Mouse (Mus musculus) hindbrain, embryonic 15.5 days (tissue): ENCODE results near the gene Gp9. TPM values are rescaled to one million over a fixed set of nuclear protein-coding genes. Genes with fewer than 3 reads are reported as not detected.

Source experiments
- ATAC-seq: fragments of 200-750 bp; cut with Nextera tagmentation; 2 replicates; pipeline ENCODE4 v1.8.0; 2017; ENCODE audit warnings: low read depth, moderate number of reproducible peaks, moderate TSS enrichment; ENCODE audit not compliant: low FRiP score
- H3K27ac ChIP-seq: fragments of 300-500 bp; sonication (generic); replicated peaks from 2 replicates; pipeline ENCODE4 v1.5.1; 2015; ENCODE audit warnings: mild to moderate bottlenecking, inconsistent platforms
- H3K27me3 ChIP-seq: fragments of 300-500 bp; sonication (generic); 2 replicates; pipeline ENCODE4 v1.6.1; 2015; ENCODE audit warnings: control low read depth, inconsistent platforms
- H3K36me3 ChIP-seq: fragments of 300-500 bp; sonication (generic); 2 replicates; pipeline ENCODE4 v1.6.1; 2015; ENCODE audit warnings: control low read depth, inconsistent platforms
- H3K4me1 ChIP-seq: fragments of 300-500 bp; sonication (generic); replicated peaks from 2 replicates; pipeline ENCODE4 v1.6.1; 2015; ENCODE audit warnings: control low read depth, inconsistent platforms
- H3K4me2 ChIP-seq: fragments of 300-500 bp; sonication (generic); 2 replicates; pipeline ENCODE4 v1.6.1; 2015; ENCODE audit warnings: moderate library complexity, mild to moderate bottlenecking, inconsistent platforms
- H3K4me3 ChIP-seq: fragments of 300-500 bp; sonication (generic); 2 replicates; pipeline ENCODE4 v1.5.1; 2015; ENCODE audit warnings: mild to moderate bottlenecking, inconsistent platforms
- H3K9ac ChIP-seq: fragments of 300-500 bp; sonication (generic); 2 replicates; pipeline ENCODE4 v1.6.1; 2015; ENCODE audit warnings: inconsistent platforms
- H3K9me3 ChIP-seq: fragments of 300-500 bp; sonication (generic); 2 replicates; pipeline ENCODE4 v1.6.1; 2016; ENCODE audit warnings: control low read depth, inconsistent platforms
- WGBS: fragments of 180-500 bp; shearing (Covaris S2); methylation state at CpG from one replicate; pipeline ENCODE4 v1.1.7; 2015; 5-methylcytosine and 5-hydroxymethylcytosine counted together
- polyA plus RNA-seq: library from polyadenylated mRNA; unstranded; fragments of >200 nt; fragmentation: Nextera tagmentation; extraction: Ambion mirVana; gene quantifications from 2 replicates; pipeline ENCODE4 v1.2.1, GENCODE M21; 2015

The Gp9 gene
- polyA plus RNA-seq, 1 experiment from 2014 or later, result 0.99 TPM

DNA sequence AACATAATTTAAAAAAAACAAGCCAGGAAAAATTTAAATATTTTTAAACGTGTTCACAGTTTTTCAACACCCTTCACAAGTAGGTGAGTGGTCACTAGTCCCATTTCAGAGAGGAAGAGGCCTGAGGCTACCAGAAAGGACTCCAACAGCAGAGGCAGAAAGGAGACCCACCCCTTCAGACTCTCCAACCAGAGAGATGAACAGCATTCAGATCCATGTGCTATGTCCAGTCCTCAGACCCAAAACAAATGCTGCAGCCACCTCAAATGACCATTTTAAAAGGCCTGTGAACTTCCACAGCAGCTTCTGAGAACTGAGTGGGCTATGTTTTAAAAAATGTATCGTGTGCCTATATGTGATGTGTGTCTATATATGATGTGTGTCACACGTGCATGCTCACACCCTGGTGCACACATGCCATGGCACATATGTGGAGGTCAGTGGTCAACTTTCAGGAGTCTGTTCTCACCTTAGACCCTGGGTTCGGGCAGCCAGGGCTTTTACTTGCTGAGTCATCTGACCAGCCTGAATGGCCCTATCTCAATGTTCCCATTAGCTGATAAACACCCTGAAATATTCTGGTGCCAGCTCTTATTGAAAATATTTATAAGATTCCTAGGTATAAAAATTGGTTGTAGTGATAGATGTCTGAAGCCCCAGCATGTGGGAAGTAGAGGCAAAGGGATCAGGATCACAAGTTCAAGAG, 30.0 kb downstream of the Gp9 start:
- H3K36me3 ChIP-seq, result no peaks in the 10 kb centered on the region; the same call in 1 of the 2 replicates
- 85% methylated on average over 4 of the region's 4 CpGs for WGBS
- no peak overlapping the region for H3K4me2 ChIP-seq
- no peak overlapping the region for H3K9ac ChIP-seq
- H3K27me3 ChIP-seq, result no peaks in the 10 kb centered on the region
- ATAC-seq, result no peak
- H3K4me1 ChIP-seq, result peaks cover 25% of the 10 kb centered on the region
- no peak overlapping the region for H3K27ac ChIP-seq
- no peaks in the 10 kb centered on the region for H3K9me3 ChIP-seq
- H3K4me3 ChIP-seq, result no peak overlapping the region

DNA sequence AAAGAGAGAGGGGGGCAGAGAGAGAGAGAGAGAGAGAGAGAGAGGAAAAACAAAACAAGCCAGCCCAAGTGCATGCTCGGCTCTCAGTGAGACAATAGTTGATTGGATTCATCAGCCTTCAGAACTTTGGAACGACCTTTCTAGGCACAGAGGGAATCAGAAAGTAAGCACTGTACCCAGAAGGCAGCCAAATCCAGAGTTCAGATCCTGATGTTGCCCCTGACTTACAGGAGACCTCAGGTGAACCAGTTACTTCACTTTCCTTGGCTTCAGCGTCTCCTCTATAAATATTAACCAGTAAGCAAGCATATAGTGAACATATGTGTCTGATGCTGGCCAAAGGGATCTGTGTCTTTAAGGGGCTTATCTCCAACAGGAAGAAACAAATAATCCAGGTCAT, 30.6 kb downstream of the Gp9 start:
- no peak overlapping the region for H3K4me3 ChIP-seq
- peaks cover 3% of the 10 kb centered on the region; the same call in 1 of the 2 replicates for H3K36me3 ChIP-seq
- H3K9me3 ChIP-seq, result no peaks in the 10 kb centered on the region
- H3K27me3 ChIP-seq, result no peaks in the 10 kb centered on the region
- peaks cover 25% of the 10 kb centered on the region for H3K4me1 ChIP-seq
- ATAC-seq, result no peak
- no peak overlapping the region for H3K9ac ChIP-seq
- WGBS, result 80% methylated on average over 3 of the region's 3 CpGs
- no peak overlapping the region for H3K27ac ChIP-seq
- H3K4me2 ChIP-seq, result no peak overlapping the region

DNA sequence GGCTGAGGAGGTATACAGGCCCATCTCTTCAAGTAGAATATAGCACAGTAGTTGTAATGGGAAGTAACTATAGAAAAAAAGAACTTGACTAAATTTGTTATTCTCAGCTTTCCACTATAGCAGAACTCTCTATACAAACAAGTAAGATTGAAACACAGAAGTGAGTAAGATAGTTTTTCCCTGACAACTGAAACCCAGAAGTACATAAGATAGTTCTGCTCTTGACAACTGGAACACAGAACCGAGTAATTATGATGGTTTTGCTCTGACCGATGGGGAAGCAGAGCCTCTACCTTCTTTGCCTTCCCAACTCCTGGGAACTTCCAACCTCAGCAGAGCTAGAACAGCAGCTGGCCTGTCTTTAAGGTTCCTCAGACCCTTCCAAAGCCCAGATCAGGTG, 31.3 kb downstream of the Gp9 start:
- 89% methylated on average over 2 of the region's 2 CpGs for WGBS
- Histone ChIP-seq H3K9ac (no peak overlapping the region), H3K4me3 (no peak overlapping the region), H3K4me1 (peaks cover 25% of the 10 kb centered on the region), H3K36me3 (peaks cover 3% of the 10 kb centered on the region; the same call in 1 of the 2 replicates), H3K4me2 (no peak overlapping the region), H3K27me3 (no peaks in the 10 kb centered on the region), H3K9me3 (no peaks in the 10 kb centered on the region), H3K27ac (no peak overlapping the region)
- no peak for ATAC-seq

DNA sequence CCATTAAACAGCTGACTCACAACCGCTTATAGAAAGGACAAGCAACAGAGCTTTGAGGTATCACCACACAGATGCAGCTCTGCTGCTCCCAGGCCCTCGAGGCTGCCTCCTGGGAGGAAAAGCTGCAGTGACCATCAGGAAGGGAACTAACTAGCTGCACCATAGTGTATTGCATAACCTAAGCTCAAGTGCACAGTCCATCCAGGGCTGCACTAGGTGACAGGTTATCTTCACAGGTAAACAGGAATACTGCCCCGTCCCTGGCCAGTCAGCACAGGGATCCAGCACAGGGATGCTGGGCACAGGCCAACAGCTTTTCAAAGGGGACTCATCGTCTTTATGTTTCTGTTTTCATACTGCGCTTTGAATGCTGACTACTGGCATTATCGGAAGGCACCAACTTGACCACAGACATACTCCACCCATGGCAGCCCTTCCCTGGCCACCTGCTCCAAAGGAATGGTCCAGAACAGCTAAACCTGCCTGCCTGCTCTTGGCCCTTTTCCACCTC, 31.8 kb downstream of the Gp9 start:
- Histone ChIP-seq H3K4me1 (peaks cover 25% of the 10 kb centered on the region), H3K4me2 (peak overlapping the region; percentile 89), H3K36me3 (peaks cover 7% of the 10 kb centered on the region), H3K27me3 (no peaks in the 10 kb centered on the region), H3K9me3 (no peaks in the 10 kb centered on the region), H3K27ac (no peak overlapping the region), H3K9ac (no peak overlapping the region), H3K4me3 (0 out of 2 replicates have a peak overlapping the region, but pooled peaks have one; percentile 54)
- 92% methylated on average over 6 of the region's 6 CpGs for WGBS
- ATAC-seq, result no peak

DNA sequence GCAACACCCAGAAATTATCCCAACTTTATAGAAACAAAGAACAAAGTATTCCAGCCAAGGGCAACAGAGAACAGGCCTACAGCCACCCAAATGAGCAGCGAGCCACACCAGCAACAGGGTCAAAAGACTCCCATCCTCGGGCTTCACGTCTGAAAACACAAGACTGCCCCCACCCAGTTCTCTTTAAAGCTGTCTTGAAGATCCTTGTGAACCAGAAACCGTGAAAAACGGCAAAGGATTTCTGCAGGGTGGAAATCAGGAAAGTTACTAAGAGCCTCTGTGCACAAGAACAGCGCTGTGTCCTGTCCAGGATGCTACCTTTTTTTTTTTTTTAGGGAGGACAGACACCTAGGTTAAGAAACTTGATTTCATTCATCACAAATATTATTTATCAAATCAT, 32.4 kb downstream of the Gp9 start:
- Histone ChIP-seq H3K27ac (no peak overlapping the region), H3K4me3 (peak overlapping the region; percentile 54), H3K9me3 (no peaks in the 10 kb centered on the region), H3K36me3 (peaks cover 7% of the 10 kb centered on the region), H3K9ac (0 out of 2 replicates have a peak overlapping the region, but pooled peaks have one; percentile 6), H3K27me3 (no peaks in the 10 kb centered on the region), H3K4me2 (peak overlapping the region; percentile 89), H3K4me1 (peaks cover 25% of the 10 kb centered on the region)
- 39% methylated on average over 6 of the region's 6 CpGs for WGBS
- ATAC-seq, result no peak

DNA sequence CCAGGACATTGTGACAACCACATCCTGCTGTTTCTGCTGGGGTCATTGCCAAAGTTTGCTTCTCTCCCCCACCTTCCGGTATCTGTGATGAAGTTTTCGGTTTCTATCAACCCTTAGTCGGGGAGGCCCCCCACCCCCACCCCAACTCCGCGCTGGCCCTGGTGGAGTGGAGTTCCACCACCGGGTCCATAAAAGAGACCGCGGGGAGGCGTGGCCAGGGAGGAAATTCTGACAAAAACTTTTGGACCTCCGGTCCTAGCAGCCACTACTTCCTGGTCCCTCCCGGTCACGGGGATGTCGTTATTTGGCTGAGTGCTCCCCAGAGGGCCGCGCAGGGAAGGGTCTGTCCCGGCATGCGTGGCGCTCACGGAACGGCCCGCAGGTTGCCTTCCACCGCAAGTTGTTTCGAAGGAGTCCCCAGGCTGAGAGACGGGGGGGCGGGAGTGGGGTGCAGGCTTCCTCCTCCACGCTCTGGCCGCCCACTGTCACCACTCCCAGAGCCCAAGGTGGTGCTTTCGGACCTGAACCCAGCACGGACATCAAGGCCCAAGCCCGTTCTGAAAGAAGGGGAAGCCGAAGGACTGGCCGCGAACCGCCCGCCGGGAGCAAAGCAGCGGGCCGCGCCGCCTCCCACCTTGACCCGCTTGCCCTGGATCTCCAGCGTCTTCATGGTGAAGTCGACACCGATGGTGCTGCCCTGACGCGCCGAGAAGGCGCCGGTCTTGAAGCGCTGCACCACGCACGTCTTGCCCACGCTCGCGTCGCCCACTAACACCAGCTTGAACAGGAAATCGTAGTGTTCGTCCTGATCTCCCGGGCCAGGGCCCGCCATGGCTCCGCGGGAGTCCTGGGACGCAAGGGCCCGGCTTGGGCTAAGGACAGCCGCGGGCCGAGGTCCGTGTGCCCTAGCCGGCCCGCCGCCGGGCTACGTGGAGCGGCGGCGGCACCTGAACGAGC, 33.1 kb downstream of the Gp9 start:
- WGBS, result under 1% methylated on average over 77 of the region's 77 CpGs
- Histone ChIP-seq H3K36me3 (peaks cover 13% of the 10 kb centered on the region), H3K4me3 (peak overlapping the region; percentile 54), H3K9ac (peak overlapping the region; percentile 72), H3K4me2 (peak overlapping the region; percentile 89), H3K27ac (peak overlapping the region; percentile 66), H3K27me3 (no peaks in the 10 kb centered on the region), H3K9me3 (no peaks in the 10 kb centered on the region), H3K4me1 (peaks cover 25% of the 10 kb centered on the region)
- peak; percentile 75 for ATAC-seq

DNA sequence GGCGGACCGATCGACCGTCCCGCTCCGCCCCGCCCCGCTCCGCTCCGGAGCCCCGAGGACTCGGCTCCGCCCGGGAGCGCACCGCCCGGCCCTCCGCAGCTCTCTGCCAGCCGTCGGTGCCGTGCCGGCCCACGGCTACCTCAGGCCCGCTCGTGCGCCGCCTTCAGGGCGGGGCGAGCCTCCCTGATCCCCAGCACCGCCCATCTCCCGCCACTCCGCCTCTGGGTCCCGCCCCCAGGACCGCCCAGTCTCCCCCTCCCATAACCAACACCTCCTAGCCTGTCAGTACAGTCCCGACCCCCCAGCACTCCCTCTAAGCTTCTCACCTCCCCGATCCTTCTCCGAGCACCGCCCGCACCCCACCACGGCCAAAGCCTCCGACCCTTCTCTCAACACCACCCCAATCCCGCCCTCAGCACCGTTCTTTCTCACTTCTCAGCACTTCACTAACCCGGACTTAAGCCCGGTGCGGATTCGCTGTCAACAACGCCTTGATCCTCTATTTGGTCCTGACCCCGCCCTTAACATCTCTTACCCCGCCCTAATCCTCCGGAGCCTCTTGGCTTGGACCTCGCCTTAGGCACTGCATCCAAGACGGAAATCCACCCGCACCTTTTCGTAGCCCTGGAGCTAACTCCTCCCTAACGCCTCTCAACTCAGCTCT, 33.9 kb downstream of the Gp9 start, which contains the start of gene Rab43:
Gene Rab43 (minus strand): TSS at position 490 of the 664 bp plus-strand sequence.
- peaks cover 25% of the 10 kb centered on the region for H3K4me1 ChIP-seq
- peak within 1 kb of the TSS; percentile 54 for H3K4me3 ChIP-seq
- no peaks in the 10 kb centered on the region for H3K27me3 ChIP-seq
- ATAC-seq, result peak; percentile 97
- H3K4me2 ChIP-seq, result peak within 1 kb of the TSS; percentile 89
- 1% methylated on average over 47 of the region's 56 CpGs for WGBS
- H3K9ac ChIP-seq, result peak within 1 kb of the TSS; percentile 72
- peak within 1 kb of the TSS; percentile 66 for H3K27ac ChIP-seq
- H3K9me3 ChIP-seq, result no peaks in the 10 kb centered on the region
- peaks cover 20% of the 10 kb centered on the region for H3K36me3 ChIP-seq

DNA sequence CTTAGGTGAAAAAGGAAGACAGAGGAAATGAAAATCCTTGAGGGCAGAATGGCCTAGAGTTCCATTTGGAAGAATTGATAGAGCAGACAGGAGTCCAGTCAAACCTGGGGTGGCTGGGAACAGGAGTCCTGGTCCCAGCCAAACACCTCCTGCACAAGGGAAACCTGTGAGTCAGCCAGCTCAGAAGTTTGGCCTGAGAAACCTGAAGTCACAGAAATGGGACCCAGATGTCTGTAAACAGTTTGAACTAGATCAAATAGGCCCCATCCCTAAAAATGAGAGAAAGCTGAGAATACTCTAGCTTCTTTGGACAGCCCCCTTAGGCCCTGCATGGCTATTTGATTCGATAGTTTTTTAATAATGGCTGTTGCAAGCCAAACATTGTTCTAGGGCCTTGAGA, 34.8 kb downstream of the Gp9 start:
- Histone ChIP-seq H3K27ac (no peak overlapping the region), H3K4me1 (peaks cover 25% of the 10 kb centered on the region), H3K9ac (no peak overlapping the region), H3K27me3 (no peaks in the 10 kb centered on the region), H3K9me3 (no peaks in the 10 kb centered on the region), H3K4me2 (peak overlapping the region; percentile 89), H3K4me3 (no peak overlapping the region), H3K36me3 (peaks cover 28% of the 10 kb centered on the region)
- 87% methylated on average over 1 of the region's 1 CpGs for WGBS
- no peak for ATAC-seq

DNA sequence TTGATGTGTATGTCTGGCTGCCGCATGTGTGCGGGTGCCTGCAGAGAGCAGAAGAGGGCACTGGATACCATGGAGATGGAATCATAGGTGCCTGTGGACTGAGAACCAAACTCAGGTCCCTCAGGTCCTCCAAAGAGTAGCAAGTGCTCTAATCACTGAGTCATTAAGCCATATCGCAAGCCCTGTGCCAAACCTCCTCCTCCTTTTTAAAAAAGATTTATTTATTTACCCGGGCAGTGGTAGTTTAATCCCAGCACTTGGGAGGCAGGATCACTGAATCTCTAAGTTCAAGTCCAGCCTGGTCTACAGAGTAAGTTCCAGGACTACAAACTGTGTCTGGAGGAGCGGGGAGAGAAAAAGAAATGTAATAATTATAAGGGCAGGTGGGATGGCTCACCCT, 36.6 kb downstream of the Gp9 start:
- H3K9me3 ChIP-seq, result no peaks in the 10 kb centered on the region
- no peaks in the 10 kb centered on the region for H3K27me3 ChIP-seq
- no peak overlapping the region for H3K4me3 ChIP-seq
- no peak overlapping the region for H3K9ac ChIP-seq
- H3K4me2 ChIP-seq, result no peak overlapping the region
- peaks cover 46% of the 10 kb centered on the region for H3K36me3 ChIP-seq
- H3K27ac ChIP-seq, result no peak overlapping the region
- ATAC-seq, result no peak
- H3K4me1 ChIP-seq, result peaks cover 22% of the 10 kb centered on the region
- WGBS, result 93% methylated on average over 5 of the region's 5 CpGs

DNA sequence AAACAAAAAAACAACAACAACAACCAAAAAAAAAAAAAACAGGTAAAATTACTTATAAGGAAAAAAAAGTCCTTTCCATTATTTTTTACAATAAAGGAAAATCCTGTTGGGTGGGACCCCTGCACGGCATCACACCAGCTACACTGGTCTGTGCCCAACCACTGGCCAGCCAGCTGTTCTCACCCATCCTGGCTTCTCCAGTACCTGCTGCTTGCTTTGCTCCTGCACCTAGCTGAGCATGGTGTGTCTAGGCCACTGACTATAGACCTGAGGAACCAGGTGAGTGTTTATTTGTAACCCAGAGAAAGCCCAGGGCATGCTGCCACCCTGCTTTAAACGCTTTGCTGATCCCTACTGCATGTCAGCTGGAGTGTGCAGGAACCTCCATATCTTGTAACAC, 42.5 kb downstream of the Gp9 start:
- no peak for ATAC-seq
- H3K9ac ChIP-seq, result no peak overlapping the region
- no peak overlapping the region for H3K4me2 ChIP-seq
- H3K36me3 ChIP-seq, result peaks cover 87% of the 10 kb centered on the region
- no peaks in the 10 kb centered on the region for H3K27me3 ChIP-seq
- no peak overlapping the region for H3K4me3 ChIP-seq
- no peaks in the 10 kb centered on the region for H3K4me1 ChIP-seq
- no peak overlapping the region for H3K27ac ChIP-seq
- 94% methylated on average over 2 of the region's 2 CpGs for WGBS
- H3K9me3 ChIP-seq, result no peaks in the 10 kb centered on the region
